Mouse (Mus musculus) gastrocnemius, postnatal 25 days (tissue): ENCODE results near the gene 2310033P09Rik. TPM values are rescaled to one million over a fixed set of nuclear protein-coding genes. Genes with fewer than 3 reads are reported as not detected.

Experiments used
- DNase-seq: peaks from one replicate; pipeline ENCODE4 v3.0.0; 2022
- total RNA-seq, 2 experiments: library from RNA; stranded (reverse); gene quantifications; 1 replicate in 1 of 2; 2 replicates in 1 of 2; pipeline ENCODE4 v1.2.3; 2021

The 2310033P09Rik gene
- total RNA-seq, 2 experiments from 2014 or later = 2.8 to 3.3 TPM

GRCm38 (mm10) chr11:59228122-59228953 lies 20.2 kb downstream of the 2310033P09Rik start, which contains the start of gene Arf1:
Gene Arf1 (minus strand): TSS chr11:59228270.
- peak; percentile 96 for DNase-seq

DNA sequence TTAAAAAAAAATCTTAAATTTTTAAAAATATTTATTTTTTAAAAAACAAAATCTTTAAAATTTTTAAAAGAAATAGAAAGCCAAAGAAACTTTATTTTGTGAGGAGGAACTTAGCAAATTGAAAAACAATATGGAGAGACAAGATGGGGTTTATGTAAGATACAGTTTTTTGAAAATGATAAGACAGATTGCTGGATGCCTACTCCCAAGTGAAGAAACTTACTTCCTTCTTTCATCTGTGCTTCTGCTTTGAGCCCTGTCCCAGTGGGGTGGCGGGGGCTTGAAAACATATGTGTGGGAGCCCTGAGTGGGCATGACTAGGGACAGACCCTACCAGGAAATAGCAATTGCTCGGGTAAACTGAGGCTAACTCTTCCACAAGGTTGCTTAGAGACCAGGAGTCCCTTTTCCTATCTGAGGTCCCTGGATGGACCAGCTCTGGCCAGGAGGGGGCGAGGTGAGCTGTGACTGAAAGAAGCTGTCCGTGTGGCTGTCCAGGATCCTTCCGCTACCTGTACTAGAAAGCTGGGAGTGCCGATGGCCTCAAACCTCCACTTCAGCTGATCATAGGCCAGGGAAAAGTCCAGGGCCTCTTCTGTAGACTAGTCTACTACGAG lies 22.1 kb downstream of the 2310033P09Rik start:
- DNase-seq = peak; percentile 44

DNA sequence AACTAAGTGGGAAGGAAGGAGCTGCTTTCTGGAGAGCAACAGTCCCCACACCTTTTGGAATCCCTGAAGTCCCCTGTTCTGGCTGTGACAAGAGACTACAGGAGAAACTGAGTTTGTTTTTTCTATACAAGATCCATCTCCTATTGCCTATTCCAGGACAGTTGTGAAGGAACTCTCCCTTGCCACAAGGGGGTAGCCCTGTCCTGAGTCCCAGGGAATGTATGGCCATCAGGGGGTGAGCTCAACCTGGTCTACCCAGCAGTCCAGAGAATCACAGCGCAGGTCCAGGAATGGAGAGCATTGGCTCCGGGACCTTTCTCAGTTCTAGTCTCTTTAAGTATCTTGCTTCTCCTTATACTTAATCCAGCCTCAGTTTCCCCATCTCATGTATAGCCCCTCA lies 24.7 kb downstream of the 2310033P09Rik start:
- DNase-seq = no peak

DNA sequence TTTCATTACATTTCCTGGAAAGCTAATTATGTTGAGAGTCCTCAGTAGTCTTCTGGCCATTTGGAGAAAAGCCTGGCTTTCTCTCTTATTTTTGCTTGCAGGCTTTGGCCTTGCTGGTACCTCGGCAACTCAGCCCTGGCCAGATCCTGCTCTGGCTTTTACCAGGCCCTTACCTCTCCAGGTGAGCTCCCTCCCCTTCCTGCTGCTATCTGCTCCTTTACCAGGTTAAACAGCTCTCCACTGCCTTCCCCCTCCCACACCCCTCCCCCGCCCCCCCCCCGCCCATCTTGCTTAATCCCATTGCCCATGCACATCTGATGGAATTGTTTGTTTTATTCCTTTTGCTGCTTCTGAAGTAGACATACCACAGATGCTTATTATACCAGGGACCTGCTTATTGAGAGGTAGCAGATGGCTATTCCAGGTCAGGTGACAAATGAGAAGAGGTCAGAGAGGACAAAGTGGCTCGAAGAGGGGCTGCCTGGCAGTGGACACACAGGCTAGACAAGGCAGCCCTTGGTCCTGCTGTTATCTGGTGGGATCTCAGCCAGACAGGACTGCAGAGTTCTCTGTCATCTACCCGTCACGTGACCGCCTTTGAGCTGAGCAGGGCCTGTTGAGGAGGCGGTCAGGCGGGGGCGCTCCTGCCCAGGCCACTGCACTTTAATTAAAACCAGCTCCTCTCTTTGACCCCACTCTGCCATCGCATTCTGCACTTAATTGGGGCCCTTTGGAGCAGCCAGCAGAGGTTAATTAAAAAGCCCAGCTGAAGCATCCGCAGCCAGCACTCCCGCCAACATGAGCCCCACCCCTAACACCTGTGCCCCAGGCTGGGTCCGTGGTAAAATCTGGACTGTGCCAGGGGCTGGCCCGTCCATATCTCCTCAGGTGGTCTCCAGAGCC lies 30.7 kb downstream of the 2310033P09Rik start:
- peak; percentile 46 for DNase-seq

DNA sequence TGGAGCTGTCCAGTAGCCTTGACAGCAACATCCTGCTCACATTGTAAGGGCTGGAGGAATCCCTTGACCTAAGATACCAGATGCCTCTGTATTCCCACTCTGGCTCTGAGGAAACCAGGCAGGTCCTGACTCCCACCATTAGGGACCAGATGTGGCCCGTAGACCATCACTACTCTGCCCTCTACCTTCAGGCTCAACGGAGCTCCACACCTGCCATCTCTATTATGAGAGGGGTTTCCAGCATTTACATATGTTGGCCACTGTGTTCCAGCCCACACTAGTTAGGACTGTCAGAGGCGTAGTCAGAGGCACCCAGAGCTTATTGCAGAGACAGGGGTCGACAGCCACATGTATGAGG lies 31.3 kb downstream of the 2310033P09Rik start:
- DNase-seq = no peak

- DNase-seq = no peak
Observed at GRCm38 (mm10) chr11:59239796-59240195, 31.7 kb downstream of the 2310033P09Rik start.

GRCm38 (mm10) chr11:59241841-59242240 lies 33.7 kb downstream of the 2310033P09Rik start:
- DNase-seq = no peak

- no peak for DNase-seq
Observed at GRCm38 (mm10) chr11:59243856-59244255, 35.7 kb downstream of the 2310033P09Rik start.

DNA sequence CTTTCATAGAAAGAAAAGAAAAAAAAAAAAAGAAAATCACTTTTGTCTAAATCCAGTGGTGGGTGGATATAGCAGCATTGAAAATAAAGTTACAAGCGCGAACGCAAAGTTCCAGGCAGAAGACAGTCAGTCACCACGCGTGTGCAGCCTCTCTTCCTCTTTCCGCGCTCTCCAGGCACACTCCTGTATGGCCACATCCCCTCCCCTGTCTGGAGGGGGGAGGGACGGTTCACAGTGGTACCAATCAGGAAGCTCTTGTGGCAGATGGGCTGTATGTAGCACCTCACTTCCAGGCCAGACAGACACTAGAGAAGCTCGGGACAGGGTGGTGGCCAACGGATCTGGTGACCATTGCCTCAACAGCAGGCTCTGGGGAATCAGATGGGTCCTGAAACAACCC lies 40.0 kb downstream of the 2310033P09Rik start:
- no peak for DNase-seq

DNA sequence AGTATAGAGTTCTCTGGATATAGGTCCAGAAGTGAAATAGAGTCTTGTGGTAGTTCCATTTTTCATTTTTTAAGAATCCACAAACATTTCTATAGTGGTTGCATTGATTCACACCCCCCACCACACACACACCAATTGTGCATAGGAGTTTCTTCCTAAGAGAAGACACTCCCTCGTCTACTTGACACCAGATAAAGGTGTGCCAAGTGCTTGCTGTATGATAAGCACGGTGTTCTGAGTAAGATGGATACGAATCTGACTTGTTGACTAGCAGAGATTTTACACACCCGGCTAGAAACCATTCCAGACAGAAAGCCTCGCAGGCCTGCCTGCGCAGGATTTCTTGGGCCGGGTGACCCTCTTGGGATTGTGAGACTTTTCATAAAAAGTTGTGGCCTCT lies 51.5 kb downstream of the 2310033P09Rik start:
- no peak for DNase-seq

Other genes with a start within 250 kb of the 2310033P09Rik start
- gene Trim11, start 230.2 kb upstream of the 2310033P09Rik start, total RNA-seq = 1 to 10 TPM; 6.7 to 8.1 TPM
- 1,000 to 10,000 TPM; 1,440 to 1,520 TPM for gene Obscn, start 71.9 kb upstream of the 2310033P09Rik start, total RNA-seq
- 1 to 10 TPM; 7.3 to 9.3 TPM for gene Iba57, start 44.6 kb upstream of the 2310033P09Rik start, total RNA-seq
- gene Gjc2, start 25.1 kb upstream of the 2310033P09Rik start, total RNA-seq = under 1 TPM; 0.33 to 0.48 TPM
- gene Guk1, start 16.1 kb upstream of the 2310033P09Rik start, total RNA-seq = 10 to 100 TPM; 18.7 to 24.5 TPM
- gene Mrpl55, start 5.8 kb upstream of the 2310033P09Rik start, total RNA-seq = 10 to 100 TPM; 47.8 to 48.4 TPM
- 100 to 1,000 TPM; 193 to 199 TPM for gene Arf1, start 19.9 kb downstream of the 2310033P09Rik start, total RNA-seq
- gene Wnt3a, start 82.4 kb downstream of the 2310033P09Rik start, total RNA-seq = not detected
- gene Wnt9a, start 98.6 kb downstream of the 2310033P09Rik start, total RNA-seq = 1 to 10 TPM; 8.2 to 8.5 TPM
- gene Prss38, start 167.3 kb downstream of the 2310033P09Rik start, total RNA-seq = not detected
- 1 to 10 TPM; 8.5 to 8.8 TPM for gene Jmjd4, start 241.7 kb downstream of the 2310033P09Rik start, total RNA-seq
- 10 to 100 TPM; 18.2 to 23.6 TPM for gene Snap47, start 242.9 kb downstream of the 2310033P09Rik start, total RNA-seq